ENCODE assay signal across 9 mouse cellular contexts in the genomic region with DNA sequence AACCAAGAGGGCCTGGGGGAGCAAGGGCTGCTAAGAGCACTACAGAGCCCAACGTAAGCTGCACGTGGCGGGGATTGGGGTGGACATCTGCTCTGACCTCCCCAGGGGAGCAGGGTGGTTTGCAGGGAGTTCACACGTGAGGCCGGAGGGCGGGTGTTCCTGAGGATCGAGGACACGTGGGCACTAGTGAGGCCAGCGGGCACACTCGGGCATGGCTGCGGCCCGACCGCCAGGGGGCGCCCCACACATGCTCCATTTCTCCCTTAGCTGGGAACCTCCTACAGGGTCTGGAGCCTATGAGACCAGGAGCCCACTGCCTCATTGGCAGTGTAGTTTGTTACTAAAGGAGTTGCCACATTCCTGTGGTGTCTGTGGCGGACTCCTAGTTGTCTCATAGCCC. TPM values are rescaled to one million over a fixed set of nuclear protein-coding genes. Genes with fewer than 3 reads are reported as not detected.
DNase-seq lines count a peak whose midpoint lies in the region; ATAC-seq and TF ChIP-seq lines count a peak whose summit lies in the region.
"Had no signal": no experiment of that assay in that cellular context is flagged by ENCODE, and none has a peak within 500 bp of the region (broad histone marks: within the 10 kb centered on the region; RNA-seq: fewer than 3 reads in every experiment).

No protein-coding gene starts in this region.

- TF ChIP-seq POLR2A in thymus, adult 2 months (IDR thresholded peaks at IDR 0.05; ENCODE audit: control insufficient read depth, extremely low read depth, insufficient read depth, low read length, poor library complexity), result no peak

- peaks cover 11% of the 10 kb centered on the region for H3K27me3 ChIP-seq in kidney, embryonic 16.5 days (ENCODE audit: insufficient read depth, low read length)
- H3K27me3 ChIP-seq in neural tube, embryonic 11.5 days (ENCODE audit: control insufficient read depth, insufficient read depth, low read length), result peaks cover 33% of the 10 kb centered on the region
- peaks cover 7% of the 10 kb centered on the region; the same call in 1 of the 2 replicates for H3K27me3 ChIP-seq in thymus, adult 2 months (ENCODE audit: control insufficient read depth, insufficient read depth, low read length)

- H3K9ac ChIP-seq in kidney, embryonic 16.5 days (replicated peaks; ENCODE audit: low read length), result no peak overlapping the region; the same call in 1 of the 2 replicates
- no peak overlapping the region for H3K9ac ChIP-seq in neural tube, embryonic 11.5 days (ENCODE audit: low read length)
- H3K9ac ChIP-seq: embryonic facial prominence, embryonic 12.5 days had no signal

- intact Hi-C loops in gastrocnemius, postnatal 36 days (cut with DNase I), result loop anchor here (5.0 kb wide), 3 partner anchors 54 to 161 kb away; partner anchors contain the start of gene Epb41

- H3K4me2 ChIP-seq in kidney, embryonic 16.5 days (replicated peaks; ENCODE audit: low read depth, low read length), result no peak overlapping the region
- no peak overlapping the region for H3K4me2 ChIP-seq in neural tube, embryonic 11.5 days (ENCODE audit: low read depth)

- WGBS in kidney, embryonic 16.5 days, result 10% methylated on average over 15 of the region's 15 CpGs
- WGBS in neural tube, embryonic 11.5 days, result 4% methylated on average over 15 of the region's 15 CpGs
- WGBS in thymus, adult 2 months, result 9% methylated on average over 15 of the region's 15 CpGs

- peak; percentile 67 to 68 for DNase-seq in urinary bladder, adult 18-20 months (ENCODE audit: low spot score in 2 of 2)
- no peak for DNase-seq in urinary bladder, postnatal 10 days (ENCODE audit: low spot score)
- peak; percentile 59 to 75 for DNase-seq in cerebellum, postnatal 4 days (ENCODE audit: low spot score in 2 of 2)
- DNase-seq in gastrocnemius, postnatal 36 days, result peak; percentile 74 to 77
- peak; percentile 81 for DNase-seq in liver
- DNase-seq in neural tube, embryonic 11.5 days (ENCODE audit: low spot score), result peak; percentile 71
- DNase-seq in thymus, adult 2 months, result peak; percentile 76

- H3K27ac ChIP-seq in kidney, embryonic 16.5 days (ENCODE audit: low read length), result peak overlapping the region; percentile 82
- no peak overlapping the region for H3K27ac ChIP-seq in neural tube, embryonic 11.5 days (ENCODE audit: low read depth, low read length)
- no peak overlapping the region for H3K27ac ChIP-seq in thymus, adult 2 months (ENCODE audit: control insufficient read depth, insufficient read depth, low read length)
- H3K27ac ChIP-seq: embryonic facial prominence, embryonic 12.5 days had no signal

- no peaks in the 10 kb centered on the region for H3K9me3 ChIP-seq in kidney, embryonic 16.5 days (ENCODE audit: low read length)
- no peaks in the 10 kb centered on the region for H3K9me3 ChIP-seq in neural tube, embryonic 11.5 days (ENCODE audit: control insufficient read depth, low read length)
- H3K9me3 ChIP-seq: embryonic facial prominence, embryonic 12.5 days had no signal

- no peak overlapping the region for H3K4me3 ChIP-seq in kidney, embryonic 16.5 days (ENCODE audit: low read length)
- H3K4me3 ChIP-seq in neural tube, embryonic 11.5 days (ENCODE audit: low read depth, low read length), result no peak overlapping the region
- no peak overlapping the region for H3K4me3 ChIP-seq in thymus, adult 2 months (ENCODE audit: control insufficient read depth, insufficient read depth, low read length)
- H3K4me3 ChIP-seq: embryonic facial prominence, embryonic 12.5 days had no signal

- peak; percentile 92; the same call in 1 of the 2 replicates for TF ChIP-seq CTCF in thymus, adult 2 months (IDR thresholded peaks at IDR 0.05; ENCODE audit: borderline replicate concordance, control insufficient read depth, extremely low read depth, insufficient read depth, low read length, poor library complexity)

- no peak for ATAC-seq in kidney, embryonic 16.5 days (ENCODE audit: low FRiP score, low TSS enrichment)
- ATAC-seq in neural tube, embryonic 11.5 days (ENCODE audit: insufficient read depth, low FRiP score, low TSS enrichment), result no peak

- H3K4me1 ChIP-seq in kidney, embryonic 16.5 days (ENCODE audit: insufficient read depth, low read length), result peaks cover 83% of the 10 kb centered on the region
- peaks cover 52% of the 10 kb centered on the region for H3K4me1 ChIP-seq in neural tube, embryonic 11.5 days (ENCODE audit: control insufficient read depth, insufficient read depth, low read length)
- H3K4me1 ChIP-seq in thymus, adult 2 months (replicated peaks; ENCODE audit: control insufficient read depth, insufficient read depth, low read length), result peaks cover 5% of the 10 kb centered on the region; the same call in 1 of the 2 replicates

- no peaks in the 10 kb centered on the region for H3K36me3 ChIP-seq in kidney, embryonic 16.5 days (ENCODE audit: insufficient read depth, low read length)
- no peaks in the 10 kb centered on the region for H3K36me3 ChIP-seq in neural tube, embryonic 11.5 days (ENCODE audit: control insufficient read depth, insufficient read depth, low read length)
- H3K36me3 ChIP-seq in thymus, adult 2 months (ENCODE audit: control insufficient read depth, insufficient read depth, low read length), result no peaks in the 10 kb centered on the region
- H3K36me3 ChIP-seq: embryonic facial prominence, embryonic 12.5 days had no signal

RNA-seq across cellular contexts. Expression of gene Tmem200b, which starts 5.1 kb away (rescaled TPM):
- total RNA-seq in gastrocnemius, postnatal 36 days (2021), result 1 to 10 TPM; 1.5 to 2.2 TPM
- 0.54 and 1.0 TPM in 2 replicates for polyA plus RNA-seq in kidney, embryonic 16.5 days (2015; fragmentation: Nextera tagmentation; extraction: Ambion mirVana)
- 1.4 TPM in 2 replicates for polyA plus RNA-seq in neural tube, embryonic 11.5 days (2014; fragmentation: Nextera tagmentation; extraction: Ambion mirVana)
- polyA plus RNA-seq in thymus, adult 2 months (2012; rRNA removed), result 4.9 and 6.0 TPM in 2 replicates

RNA-seq across cellular contexts. Expression of gene Srsf4, which starts 43.0 kb away (rescaled TPM):
- total RNA-seq in gastrocnemius, postnatal 36 days (2021), result 10 to 100 TPM; 27.8 to 28.4 TPM
- 107 and 108 TPM in 2 replicates for polyA plus RNA-seq in kidney, embryonic 16.5 days (2015; fragmentation: Nextera tagmentation; extraction: Ambion mirVana)
- polyA plus RNA-seq in neural tube, embryonic 11.5 days (2014; fragmentation: Nextera tagmentation; extraction: Ambion mirVana), result 136 and 144 TPM in 2 replicates
- 76.8 and 90.4 TPM in 2 replicates for polyA plus RNA-seq in thymus, adult 2 months (2012; rRNA removed)
